Mouse (Mus musculus): ENCODE data around the gene Spata31d1a.

DNA sequence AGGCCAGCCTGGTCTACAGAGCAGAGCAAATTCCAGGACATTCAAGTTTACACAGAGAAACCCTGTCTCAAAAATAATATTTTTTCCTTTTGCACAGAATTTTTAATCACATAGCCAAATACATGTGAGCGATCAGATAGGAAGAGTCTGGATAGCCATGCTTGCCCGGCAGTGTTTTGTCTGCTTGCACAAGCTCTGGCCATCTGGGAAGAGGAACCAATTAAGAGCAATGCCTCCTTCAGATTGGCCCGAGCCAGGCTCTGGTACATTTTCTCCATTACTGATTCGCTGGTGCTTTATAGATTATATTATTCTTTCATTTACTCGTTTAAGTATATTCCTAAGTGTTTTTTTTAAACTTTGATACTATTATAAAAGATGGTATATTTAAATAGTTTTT lies 42.4 kb downstream of the Spata31d1a start:
- TF ChIP-seq POLR2AphosphoS5 (IDR thresholded peaks at IDR 0.05; ENCODE audit: insufficient replicate concordance, low read depth, low read length) (no peak), CTCF (IDR thresholded peaks at IDR 0.05; ENCODE audit: low read depth, low read length) (no peak), TAL1 (conservative IDR thresholded peaks at IDR 0.05; ENCODE audit: low read depth, low read length) (no peak), GATA1 (IDR thresholded peaks at IDR 0.05; ENCODE audit: borderline replicate concordance, low read length) (no peak), GATA2 (IDR thresholded peaks at IDR 0.05; ENCODE audit: borderline replicate concordance, low read depth, low read length) (no peak)

Data from G1E (cell line).